Mouse (Mus musculus): ENCODE results near the gene Olfr204. TPM values are rescaled to one million over a fixed set of nuclear protein-coding genes. Genes with fewer than 3 reads are reported as not detected.
"Not testable (repeated sequence)": the region's sequence is repeated elsewhere in the genome, so short reads cannot be mapped to it uniquely, and the experiment has no call there.

The Olfr204 gene
- polyA plus RNA-seq, 1 experiment from 2014 or later = not detected

GRCm38 (mm10) chr16:59280542-59280941, 37.5 kb downstream of the Olfr204 start:
- WGBS = 83% methylated on average over 3 of the region's 3 CpGs
- no peaks in the 10 kb centered on the region for H3K27me3 ChIP-seq (ENCODE audit: control insufficient read depth, insufficient read depth, low read depth, low read length)
- H3K4me1 ChIP-seq (ENCODE audit: control insufficient read depth, insufficient read depth, low read length) = no peaks in the 10 kb centered on the region
- no peak overlapping the region for H3K9ac ChIP-seq (ENCODE audit: low read depth, low read length)
- no peaks in the 10 kb centered on the region for H3K36me3 ChIP-seq (ENCODE audit: control insufficient read depth, insufficient read depth, low read length)
- no peaks in the 10 kb centered on the region for H3K9me3 ChIP-seq (replicated peaks; ENCODE audit: control insufficient read depth, low read length, poor library complexity, severe bottlenecking)
- no peak overlapping the region for H3K27ac ChIP-seq (ENCODE audit: low read length)
- no peak overlapping the region for H3K4me2 ChIP-seq (ENCODE audit: low read length)
- no peak overlapping the region for H3K4me3 ChIP-seq (ENCODE audit: low read depth, low read length)
- ATAC-seq = no peak

GRCm38 (mm10) chr16:59272532-59272931, 45.5 kb downstream of the Olfr204 start, which contains the start of gene Olfr201:
Gene Olfr201, minus strand, starts transcription at chr16:59272632.
- ATAC-seq; H3K4me3 ChIP-seq (ENCODE audit: low read depth, low read length); H3K9me3 ChIP-seq (replicated peaks; ENCODE audit: control insufficient read depth, low read length, poor library complexity, severe bottlenecking); H3K4me2 ChIP-seq (ENCODE audit: low read length); H3K36me3 ChIP-seq (ENCODE audit: control insufficient read depth, insufficient read depth, low read length); H3K9ac ChIP-seq (ENCODE audit: low read depth, low read length); H3K27me3 ChIP-seq (ENCODE audit: control insufficient read depth, insufficient read depth, low read depth, low read length); H3K4me1 ChIP-seq (ENCODE audit: control insufficient read depth, insufficient read depth, low read length); H3K27ac ChIP-seq (ENCODE audit: low read length): not testable (repeated sequence)
- WGBS = 86% methylated on average over 4 of the region's 4 CpGs

- H3K4me1 ChIP-seq (ENCODE audit: control insufficient read depth, insufficient read depth, low read length); ATAC-seq: not testable (repeated sequence)
- WGBS = 83% methylated on average over 4 of the region's 4 CpGs
Observed at GRCm38 (mm10) chr16:59269097-59269496, 49.0 kb downstream of the Olfr204 start.

More at GRCm38 (mm10) chr16:59269097-59269496, 49.0 kb downstream of the Olfr204 start:
- H3K27ac ChIP-seq (ENCODE audit: low read length); H3K36me3 ChIP-seq (ENCODE audit: control insufficient read depth, insufficient read depth, low read length); H3K4me2 ChIP-seq (ENCODE audit: low read length); H3K9ac ChIP-seq (ENCODE audit: low read depth, low read length); H3K27me3 ChIP-seq (ENCODE audit: control insufficient read depth, insufficient read depth, low read depth, low read length); H3K4me3 ChIP-seq (ENCODE audit: low read depth, low read length); H3K9me3 ChIP-seq (replicated peaks; ENCODE audit: control insufficient read depth, low read length, poor library complexity, severe bottlenecking): not testable (repeated sequence)

Other genes starting within 250 kb of the Olfr204 start
- not detected in 2 replicates for gene Olfr190, start 240.2 kb downstream of the Olfr204 start, polyA plus RNA-seq (2015; fragmentation: Nextera tagmentation; extraction: Ambion mirVana)
- gene Olfr191, start 228.4 kb downstream of the Olfr204 start, polyA plus RNA-seq (2015; fragmentation: Nextera tagmentation; extraction: Ambion mirVana) = not detected in 2 replicates
- not detected in 2 replicates for gene Olfr193, start 206.4 kb downstream of the Olfr204 start, polyA plus RNA-seq (2015; fragmentation: Nextera tagmentation; extraction: Ambion mirVana)
- not detected in 2 replicates for gene Olfr194, start 197.2 kb downstream of the Olfr204 start, polyA plus RNA-seq (2015; fragmentation: Nextera tagmentation; extraction: Ambion mirVana)
- not detected in 2 replicates for gene Olfr195, start 171.2 kb downstream of the Olfr204 start, polyA plus RNA-seq (2015; fragmentation: Nextera tagmentation; extraction: Ambion mirVana)
- gene Olfr196, start 147.8 kb downstream of the Olfr204 start, polyA plus RNA-seq (2015; fragmentation: Nextera tagmentation; extraction: Ambion mirVana) = not detected in 2 replicates
- not detected in 2 replicates for gene Olfr198, start 114.7 kb downstream of the Olfr204 start, polyA plus RNA-seq (2015; fragmentation: Nextera tagmentation; extraction: Ambion mirVana)
- gene Olfr199, start 98.5 kb downstream of the Olfr204 start, polyA plus RNA-seq (2015; fragmentation: Nextera tagmentation; extraction: Ambion mirVana) = not detected in 2 replicates
- not detected in 2 replicates for gene Olfr201, start 45.6 kb downstream of the Olfr204 start, polyA plus RNA-seq (2015; fragmentation: Nextera tagmentation; extraction: Ambion mirVana)
- not detected in 2 replicates for gene Olfr202, start 31.5 kb downstream of the Olfr204 start, polyA plus RNA-seq (2015; fragmentation: Nextera tagmentation; extraction: Ambion mirVana)
- gene Olfr203, start 19.4 kb downstream of the Olfr204 start, polyA plus RNA-seq (2015; fragmentation: Nextera tagmentation; extraction: Ambion mirVana) = not detected in 2 replicates
- not detected in 2 replicates for gene Olfr205, start 12.9 kb upstream of the Olfr204 start, polyA plus RNA-seq (2015; fragmentation: Nextera tagmentation; extraction: Ambion mirVana)
- gene Olfr206, start 31.0 kb upstream of the Olfr204 start, polyA plus RNA-seq (2015; fragmentation: Nextera tagmentation; extraction: Ambion mirVana) = not detected in 2 replicates
- gene Olfr209, start 45.7 kb upstream of the Olfr204 start, polyA plus RNA-seq (2015; fragmentation: Nextera tagmentation; extraction: Ambion mirVana) = not detected in 2 replicates
- gene Gabrr3, start 89.1 kb upstream of the Olfr204 start, polyA plus RNA-seq (2015; fragmentation: Nextera tagmentation; extraction: Ambion mirVana) = not detected in 2 replicates
- 15.7 and 16.0 TPM in 2 replicates for gene Riox2, start 153.5 kb upstream of the Olfr204 start, polyA plus RNA-seq (2015; fragmentation: Nextera tagmentation; extraction: Ambion mirVana)

All from midbrain, embryonic 16.5 days (tissue).